Mouse (Mus musculus): ENCODE measurements around the gene Espl1. TPM values are rescaled to one million over a fixed set of nuclear protein-coding genes. Genes with fewer than 3 reads are reported as not detected.
"Not testable (repeated sequence)": the region's sequence is repeated elsewhere in the genome, so short reads cannot be mapped to it uniquely, and the experiment has no call there.

The Espl1 gene
- polyA plus RNA-seq, 2 experiments = 27.2 to 40.0 TPM

DNA sequence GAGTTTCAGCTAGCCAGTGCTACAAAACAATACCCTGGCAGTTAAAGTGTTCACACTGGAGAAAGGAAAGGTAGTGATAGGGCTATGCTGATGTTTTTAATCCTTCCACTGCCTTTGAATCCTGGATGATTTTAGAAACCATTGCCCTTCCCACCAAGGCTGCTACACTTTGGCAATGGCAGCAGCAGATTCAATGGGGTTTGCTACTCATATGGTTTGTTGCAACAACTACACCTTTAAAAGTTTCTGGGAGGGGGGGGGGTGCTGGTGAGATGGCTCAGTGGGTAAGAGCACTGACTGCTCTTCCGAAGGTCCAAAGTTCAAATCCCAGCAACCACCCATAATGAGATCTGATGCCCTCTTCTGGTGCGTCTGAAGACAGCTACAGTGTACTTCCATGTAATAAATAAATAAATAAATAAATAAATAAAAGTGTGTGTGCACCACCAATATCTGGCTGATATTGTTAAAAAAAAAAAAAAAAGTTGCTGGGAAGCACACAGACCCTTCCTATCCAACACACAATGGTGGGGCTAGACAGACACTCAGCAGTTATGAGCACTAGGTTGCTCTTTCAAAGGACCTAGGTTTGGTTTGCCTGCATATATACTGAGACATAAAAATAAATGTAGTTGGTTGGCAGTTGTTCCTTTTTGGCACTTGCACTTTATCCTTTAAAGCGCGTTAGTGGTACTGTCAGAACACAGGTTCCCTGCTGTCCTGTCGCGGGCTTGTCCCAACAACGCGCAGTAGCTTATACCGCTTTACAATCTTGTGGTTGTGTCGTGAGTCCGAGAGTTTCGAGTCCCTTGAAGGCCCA, 28.8 kb downstream of the Espl1 start:
- Histone ChIP-seq H3K27me3 (ENCODE audit: control insufficient read depth, insufficient read depth, low read length) (no peaks in the 10 kb centered on the region), H3K9ac (ENCODE audit: low read depth, low read length, severe bottlenecking) (no peak overlapping the region), H3K27ac (replicated peaks; ENCODE audit: low read depth, low read length) (no peak overlapping the region), H3K4me2 (replicated peaks; ENCODE audit: low read depth, low read length, severe bottlenecking) (peak overlapping the region; percentile 81; the same call in 1 of the 2 replicates), H3K36me3 (ENCODE audit: control insufficient read depth, insufficient read depth, low read length) (peaks cover 63% of the 10 kb centered on the region), H3K9me3 (ENCODE audit: control insufficient read depth, low read length) (no peaks in the 10 kb centered on the region), H3K4me3 (replicated peaks; ENCODE audit: low read length) (peak overlapping the region; percentile 76), H3K4me1 (ENCODE audit: control insufficient read depth, insufficient read depth, low read length) (0 out of 2 replicates have a peak, but pooled peaks cover 4% of the 10 kb centered on the region)
- TF ChIP-seq POLR2A (IDR thresholded peaks at IDR 0.05; ENCODE audit: borderline replicate concordance, extremely low read depth, insufficient read depth, insufficient read length) = no peak
- WGBS = 69% methylated on average over 12 of the region's 12 CpGs
- ATAC-seq (ENCODE audit: low FRiP score, low read depth) = no peak
- no peak for DNase-seq (ENCODE audit: low spot score)

GRCm38 (mm10) chr15:102326022-102326576, 30.0 kb downstream of the Espl1 start, which contains the start of gene Pfdn5:
Pfdn5 (plus strand) TSS chr15:102326116.
- under 1% methylated on average over 40 of the region's 40 CpGs for WGBS
- DNase-seq (ENCODE audit: low spot score) = peak; percentile 83
- peak within 1 kb of the TSS; percentile 76 for H3K4me3 ChIP-seq (replicated peaks; ENCODE audit: low read length)
- H3K27me3 ChIP-seq (ENCODE audit: control insufficient read depth, insufficient read depth, low read length) = no peaks in the 10 kb centered on the region
- H3K9me3 ChIP-seq (ENCODE audit: control insufficient read depth, low read length) = no peaks in the 10 kb centered on the region
- peak within 1 kb of the TSS; percentile 74 for H3K9ac ChIP-seq (ENCODE audit: low read depth, low read length, severe bottlenecking)
- 0 out of 2 replicates have a peak, but pooled peaks have one; percentile 39 for TF ChIP-seq POLR2A (IDR thresholded peaks at IDR 0.05; ENCODE audit: borderline replicate concordance, extremely low read depth, insufficient read depth, insufficient read length)
- H3K4me1 ChIP-seq (ENCODE audit: control insufficient read depth, insufficient read depth, low read length) = 0 out of 2 replicates have a peak, but pooled peaks cover 4% of the 10 kb centered on the region
- peak within 1 kb of the TSS; percentile 71 for H3K27ac ChIP-seq (replicated peaks; ENCODE audit: low read depth, low read length)
- peaks cover 61% of the 10 kb centered on the region for H3K36me3 ChIP-seq (ENCODE audit: control insufficient read depth, insufficient read depth, low read length)
- peak within 1 kb of the TSS; percentile 81 for H3K4me2 ChIP-seq (replicated peaks; ENCODE audit: low read depth, low read length, severe bottlenecking)
- ATAC-seq (ENCODE audit: low FRiP score, low read depth) = peak; percentile 92

GRCm38 (mm10) chr15:102326892-102327291, 30.8 kb downstream of the Espl1 start:
- DNase-seq (ENCODE audit: low spot score) (no peak), ATAC-seq (ENCODE audit: low FRiP score, low read depth) (no peak)
- WGBS = 66% methylated on average over 8 of the region's 8 CpGs
- H3K9ac ChIP-seq (ENCODE audit: low read depth, low read length, severe bottlenecking) = peak overlapping the region; percentile 74
- H3K4me2 ChIP-seq (replicated peaks; ENCODE audit: low read depth, low read length, severe bottlenecking) = peak overlapping the region; percentile 81
- no peaks in the 10 kb centered on the region for H3K27me3 ChIP-seq (ENCODE audit: control insufficient read depth, insufficient read depth, low read length)
- H3K9me3 ChIP-seq (ENCODE audit: control insufficient read depth, low read length) = no peaks in the 10 kb centered on the region
- no peak for TF ChIP-seq POLR2A (IDR thresholded peaks at IDR 0.05; ENCODE audit: borderline replicate concordance, extremely low read depth, insufficient read depth, insufficient read length)
- peak overlapping the region; percentile 76 for H3K4me3 ChIP-seq (replicated peaks; ENCODE audit: low read length)
- 0 out of 2 replicates have a peak overlapping the region, but pooled peaks have one; percentile 71 for H3K27ac ChIP-seq (replicated peaks; ENCODE audit: low read depth, low read length)
- H3K36me3 ChIP-seq (ENCODE audit: control insufficient read depth, insufficient read depth, low read length) = peaks cover 54% of the 10 kb centered on the region
- 0 out of 2 replicates have a peak, but pooled peaks cover 8% of the 10 kb centered on the region for H3K4me1 ChIP-seq (ENCODE audit: control insufficient read depth, insufficient read depth, low read length)

GRCm38 (mm10) chr15:102331610-102332015, 35.5 kb downstream of the Espl1 start, which contains the start of gene Myg1:
Myg1 (plus strand) TSS chr15:102331709.
- peaks cover 68% of the 10 kb centered on the region for H3K36me3 ChIP-seq (ENCODE audit: control insufficient read depth, insufficient read depth, low read length)
- peak within 1 kb of the TSS; percentile 65 for H3K4me3 ChIP-seq (replicated peaks; ENCODE audit: low read length)
- no peak for TF ChIP-seq POLR2A (IDR thresholded peaks at IDR 0.05; ENCODE audit: borderline replicate concordance, extremely low read depth, insufficient read depth, insufficient read length)
- WGBS = 0% methylated on average over 30 of the region's 30 CpGs
- H3K27ac ChIP-seq (replicated peaks; ENCODE audit: low read depth, low read length) = peak within 1 kb of the TSS; percentile 53
- DNase-seq (ENCODE audit: low spot score) = peak; percentile 91
- H3K9me3 ChIP-seq (ENCODE audit: control insufficient read depth, low read length) = no peaks in the 10 kb centered on the region
- peak within 1 kb of the TSS; percentile 83 for H3K4me2 ChIP-seq (replicated peaks; ENCODE audit: low read depth, low read length, severe bottlenecking)
- peaks cover 14% of the 10 kb centered on the region for H3K4me1 ChIP-seq (ENCODE audit: control insufficient read depth, insufficient read depth, low read length)
- ATAC-seq (ENCODE audit: low FRiP score, low read depth) = peak; percentile 94
- H3K9ac ChIP-seq (ENCODE audit: low read depth, low read length, severe bottlenecking) = peak within 1 kb of the TSS; percentile 68
- no peaks in the 10 kb centered on the region for H3K27me3 ChIP-seq (ENCODE audit: control insufficient read depth, insufficient read depth, low read length)

DNA sequence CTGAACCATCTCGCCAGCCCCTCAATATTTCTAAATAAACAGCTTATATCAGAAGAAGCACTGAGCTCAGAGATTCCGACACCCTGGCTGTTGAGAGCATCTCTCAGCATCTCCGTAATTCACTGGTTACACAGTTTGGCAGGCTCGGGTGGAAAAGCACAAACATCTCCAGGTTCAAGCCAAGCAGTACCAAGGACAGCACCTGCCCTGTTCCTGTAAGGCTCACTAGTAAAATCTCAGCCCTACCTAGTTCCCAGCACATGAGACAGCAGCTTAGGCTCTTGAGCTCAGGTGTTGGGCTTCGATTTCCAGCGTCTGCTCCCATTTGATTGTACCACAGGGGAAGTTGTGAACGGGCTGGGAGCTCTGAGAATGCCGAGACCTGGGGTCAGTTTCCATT, 39.2 kb downstream of the Espl1 start:
- Histone ChIP-seq H3K4me2 (replicated peaks; ENCODE audit: low read depth, low read length, severe bottlenecking) (no peak overlapping the region), H3K4me3 (replicated peaks; ENCODE audit: low read length) (no peak overlapping the region), H3K9me3 (ENCODE audit: control insufficient read depth, low read length) (no peaks in the 10 kb centered on the region), H3K4me1 (ENCODE audit: control insufficient read depth, insufficient read depth, low read length) (peaks cover 11% of the 10 kb centered on the region), H3K27me3 (ENCODE audit: control insufficient read depth, insufficient read depth, low read length) (no peaks in the 10 kb centered on the region), H3K27ac (replicated peaks; ENCODE audit: low read depth, low read length) (no peak overlapping the region), H3K9ac (ENCODE audit: low read depth, low read length, severe bottlenecking) (no peak overlapping the region), H3K36me3 (ENCODE audit: control insufficient read depth, insufficient read depth, low read length) (peaks cover 78% of the 10 kb centered on the region)
- DNase-seq (ENCODE audit: low spot score) = no peak
- no peak for ATAC-seq (ENCODE audit: low FRiP score, low read depth)
- 82% methylated on average over 8 of the region's 8 CpGs for WGBS
- TF ChIP-seq POLR2A (IDR thresholded peaks at IDR 0.05; ENCODE audit: borderline replicate concordance, extremely low read depth, insufficient read depth, insufficient read length) = no peak

GRCm38 (mm10) chr15:102335925-102336324, 39.9 kb downstream of the Espl1 start:
- not testable (repeated sequence) for H3K4me3 ChIP-seq (replicated peaks; ENCODE audit: low read length); H3K9me3 ChIP-seq (ENCODE audit: control insufficient read depth, low read length); H3K27ac ChIP-seq (replicated peaks; ENCODE audit: low read depth, low read length); ATAC-seq (ENCODE audit: low FRiP score, low read depth); H3K27me3 ChIP-seq (ENCODE audit: control insufficient read depth, insufficient read depth, low read length); H3K4me2 ChIP-seq (replicated peaks; ENCODE audit: low read depth, low read length, severe bottlenecking); DNase-seq (ENCODE audit: low spot score); H3K9ac ChIP-seq (ENCODE audit: low read depth, low read length, severe bottlenecking)
- Histone ChIP-seq H3K36me3 (ENCODE audit: control insufficient read depth, insufficient read depth, low read length) (peaks cover 76% of the 10 kb centered on the region), H3K4me1 (ENCODE audit: control insufficient read depth, insufficient read depth, low read length) (peaks cover 11% of the 10 kb centered on the region)
- WGBS = 93% methylated on average over 5 of the region's 5 CpGs

Measured in limb, embryonic 14.5 days (tissue).